Mouse (Mus musculus): Measurements from ENCODE around the gene Mov10.
"Not testable (repeated sequence)": the region's sequence is repeated elsewhere in the genome, so short reads cannot be mapped to it uniquely, and the experiment has no call there.

The Mov10 gene

DNA sequence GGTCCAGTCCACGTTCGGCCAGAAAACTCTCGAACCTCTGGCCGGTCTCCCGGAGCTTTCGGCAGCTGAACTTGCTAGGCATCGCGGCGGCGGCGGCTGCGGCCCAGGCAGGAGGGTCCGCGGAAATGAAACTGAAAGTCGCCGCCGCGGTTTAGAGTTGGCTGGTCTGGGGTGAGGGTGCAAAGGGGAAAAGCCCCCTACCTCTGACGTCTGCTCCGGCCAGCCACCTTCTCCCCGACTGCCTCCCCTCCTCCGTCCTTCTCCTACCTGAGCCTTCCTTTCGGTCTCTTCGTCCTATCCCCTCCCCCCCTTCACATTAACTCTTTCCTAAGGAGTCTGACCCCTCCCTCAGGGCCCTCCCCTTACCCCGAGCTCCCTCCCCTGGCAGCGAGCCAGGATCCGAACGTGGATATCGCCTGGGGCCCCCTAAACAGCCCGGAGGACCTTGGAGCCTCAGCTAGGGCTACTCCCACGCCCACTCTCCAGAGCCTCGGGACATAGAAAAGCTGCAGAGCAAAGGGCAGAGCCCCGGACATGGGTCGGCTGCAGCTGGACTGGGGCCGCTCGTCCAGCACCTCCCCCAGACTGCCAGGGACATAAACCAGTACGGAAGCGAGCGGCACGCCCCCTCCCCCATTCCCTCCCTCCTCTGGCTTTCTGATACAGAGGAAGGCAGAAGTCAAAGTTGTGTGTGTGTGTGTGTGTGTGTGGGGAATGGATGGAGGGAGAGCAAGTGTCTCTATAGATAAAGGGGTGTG is at the start of gene Mov10:
Gene Mov10 (minus strand): TSS at position 573 of the 758 bp plus-strand sequence.
- peak; percentile 71 for DNase-seq (ENCODE audit: low read depth, low spot score)

DNA sequence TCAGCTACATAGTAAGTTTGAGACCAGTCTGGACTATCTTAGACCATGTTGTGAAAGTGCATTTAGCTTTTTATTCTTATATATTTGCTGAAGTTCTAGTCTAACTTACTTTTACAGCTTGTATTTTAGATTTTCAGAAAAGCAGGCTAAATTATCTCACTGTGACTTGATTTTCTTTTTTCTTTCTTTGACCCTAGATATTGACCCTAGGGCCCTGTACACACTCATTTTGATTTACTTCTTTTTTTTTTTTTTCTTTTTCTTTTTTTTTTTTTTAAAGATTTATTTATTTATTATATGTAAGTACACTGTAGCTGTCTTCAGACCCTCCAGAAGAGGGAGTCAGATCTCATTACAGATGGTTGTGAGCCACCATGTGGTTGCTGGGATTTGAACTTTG is 48.3 kb upstream of the Mov10 start:
- not testable (repeated sequence) for DNase-seq (ENCODE audit: low read depth, low spot score)

GRCm38 (mm10) chr3:104865341-104865788 is 47.0 kb upstream of the Mov10 start:
- DNase-seq (ENCODE audit: low read depth, low spot score): no peak

- peak; percentile 47 for DNase-seq (ENCODE audit: low read depth, low spot score)
Measured at GRCm38 (mm10) chr3:104864651-104865340, 46.4 kb upstream of the Mov10 start.

GRCm38 (mm10) chr3:104863786-104864650 is 45.7 kb upstream of the Mov10 start, which contains the start of the genes St7l and Capza1:
TSS of gene St7l (plus strand) at chr3:104864005.
TSS of gene Capza1 (minus strand) at chr3:104864505.
- DNase-seq (ENCODE audit: low read depth, low spot score): peak; percentile 55

DNA sequence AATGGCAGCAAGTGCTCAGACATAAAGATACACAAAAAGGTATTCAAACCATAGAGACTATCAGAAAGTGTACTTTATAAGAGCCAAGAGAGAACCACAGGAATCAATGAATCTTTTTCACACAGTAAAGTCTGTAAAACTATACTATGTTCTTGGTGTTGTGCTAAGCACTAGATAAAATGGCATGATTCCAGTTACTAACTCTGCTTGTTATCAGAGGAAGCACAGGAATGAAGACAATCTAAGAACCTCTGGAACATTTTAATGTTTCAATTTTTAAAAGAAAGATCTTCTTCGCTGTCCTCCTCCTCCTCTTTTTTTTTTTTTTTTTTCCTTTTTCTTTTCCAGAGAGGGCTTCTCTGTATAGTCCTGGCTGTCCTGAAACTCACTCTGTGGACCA is 40.2 kb upstream of the Mov10 start:
- DNase-seq (ENCODE audit: low read depth, low spot score): no peak

- no peak for DNase-seq (ENCODE audit: low read depth, low spot score)
Measured at GRCm38 (mm10) chr3:104856106-104856505, 37.7 kb upstream of the Mov10 start.

- DNase-seq (ENCODE audit: low read depth, low spot score): no peak
Measured at GRCm38 (mm10) chr3:104854866-104855265, 36.5 kb upstream of the Mov10 start.

GRCm38 (mm10) chr3:104854465-104854864 is 36.1 kb upstream of the Mov10 start:
- DNase-seq (ENCODE audit: low read depth, low spot score): no peak

DNA sequence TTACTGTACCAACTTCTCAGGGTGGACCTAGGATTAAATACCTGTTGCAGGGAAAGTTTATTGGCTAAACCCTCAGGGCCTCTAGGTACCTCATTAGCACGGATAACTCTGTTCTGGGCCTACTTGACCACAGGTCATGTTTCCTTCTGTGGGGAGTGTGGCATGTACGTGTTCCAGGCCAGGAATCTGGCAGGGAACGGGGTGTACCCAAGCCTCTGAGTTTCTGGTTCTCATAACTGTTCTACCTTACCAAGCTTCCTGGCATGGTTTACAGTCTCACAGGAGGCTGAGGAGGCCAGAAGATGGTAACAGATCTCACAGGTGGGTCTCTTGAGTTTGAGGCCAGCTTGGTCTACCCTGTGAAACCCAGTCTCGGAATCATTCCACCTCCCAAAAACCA is 28.2 kb upstream of the Mov10 start:
- DNase-seq (ENCODE audit: low read depth, low spot score): no peak

- no peak for DNase-seq (ENCODE audit: low read depth, low spot score)
Measured at GRCm38 (mm10) chr3:104841049-104841448, 22.7 kb upstream of the Mov10 start.

GRCm38 (mm10) chr3:104835797-104836196 is 17.4 kb upstream of the Mov10 start:
- DNase-seq (ENCODE audit: low read depth, low spot score): no peak

GRCm38 (mm10) chr3:104822413-104822812 is 4.0 kb upstream of the Mov10 start:
- DNase-seq (ENCODE audit: low read depth, low spot score): no peak

GRCm38 (mm10) chr3:104820426-104820825 is 2.1 kb upstream of the Mov10 start:
- DNase-seq (ENCODE audit: low read depth, low spot score): no peak

GRCm38 (mm10) chr3:104818749-104819134 is 379 bp upstream of the Mov10 start:
- no peak for DNase-seq (ENCODE audit: low read depth, low spot score)

- no peak for DNase-seq (ENCODE audit: low read depth, low spot score)
Measured at GRCm38 (mm10) chr3:104817481-104817990, 827 bp downstream of the Mov10 start.

DNA sequence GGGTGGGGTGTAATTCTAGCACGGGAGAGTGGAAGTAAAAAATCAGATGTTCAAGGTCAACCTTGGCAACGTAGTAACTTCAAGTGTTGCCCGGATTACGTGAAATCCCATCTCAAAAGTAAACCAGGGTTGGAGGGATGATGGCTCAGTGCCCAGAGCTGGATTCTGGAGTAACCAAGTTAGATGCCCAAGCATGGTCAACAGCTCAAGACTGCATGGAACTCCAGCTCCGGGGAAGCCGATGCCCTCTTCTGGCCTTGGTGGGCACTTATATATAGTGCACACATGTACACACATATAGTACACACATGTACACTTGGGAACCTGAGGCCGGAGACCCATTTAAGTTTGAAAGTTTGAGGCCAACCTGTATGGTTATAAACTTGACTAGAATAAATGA is 2.2 kb downstream of the Mov10 start:
- DNase-seq (ENCODE audit: low read depth, low spot score): no peak

DNA sequence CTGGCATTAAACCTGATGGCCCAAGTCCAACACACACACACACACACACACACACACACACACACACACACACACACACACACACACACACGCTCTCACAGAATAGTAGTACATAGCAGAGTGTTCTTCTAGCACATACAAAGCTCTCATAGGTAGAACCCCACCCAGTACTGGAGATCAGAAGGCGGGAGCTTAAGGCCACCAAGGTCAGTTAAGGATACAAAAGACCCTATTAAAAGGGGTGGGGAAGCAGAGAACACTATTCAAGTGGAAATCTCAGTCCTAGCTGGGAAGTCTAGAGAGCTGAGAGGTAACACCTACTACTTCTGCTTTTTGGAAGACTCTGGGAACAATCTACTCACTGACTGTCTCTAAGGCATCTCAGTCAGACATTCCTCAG is 3.0 kb downstream of the Mov10 start:
- no peak for DNase-seq (ENCODE audit: low read depth, low spot score)

DNA sequence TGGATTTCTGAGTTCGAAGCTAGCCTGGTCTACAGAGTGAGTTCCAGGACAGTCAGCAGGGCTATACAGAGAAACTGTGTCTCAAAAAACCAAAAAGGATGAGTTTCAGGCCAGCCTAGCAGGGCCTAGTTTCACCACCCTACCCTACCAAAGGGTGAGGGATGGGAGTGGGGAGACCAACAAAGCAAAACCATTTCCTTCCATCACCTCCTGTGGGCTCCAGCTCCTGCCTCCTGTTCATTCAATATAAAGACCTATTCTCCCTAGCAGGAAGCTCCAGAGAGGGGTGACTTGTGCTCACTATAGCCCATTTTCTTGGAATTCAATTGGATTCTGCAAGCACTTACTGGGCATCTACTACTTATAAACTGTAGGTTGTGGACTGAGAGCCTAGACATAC is 3.6 kb downstream of the Mov10 start:
- no peak for DNase-seq (ENCODE audit: low read depth, low spot score)

GRCm38 (mm10) chr3:104813227-104813626 is 5.1 kb downstream of the Mov10 start:
- DNase-seq (ENCODE audit: low read depth, low spot score): not testable (repeated sequence)

DNA sequence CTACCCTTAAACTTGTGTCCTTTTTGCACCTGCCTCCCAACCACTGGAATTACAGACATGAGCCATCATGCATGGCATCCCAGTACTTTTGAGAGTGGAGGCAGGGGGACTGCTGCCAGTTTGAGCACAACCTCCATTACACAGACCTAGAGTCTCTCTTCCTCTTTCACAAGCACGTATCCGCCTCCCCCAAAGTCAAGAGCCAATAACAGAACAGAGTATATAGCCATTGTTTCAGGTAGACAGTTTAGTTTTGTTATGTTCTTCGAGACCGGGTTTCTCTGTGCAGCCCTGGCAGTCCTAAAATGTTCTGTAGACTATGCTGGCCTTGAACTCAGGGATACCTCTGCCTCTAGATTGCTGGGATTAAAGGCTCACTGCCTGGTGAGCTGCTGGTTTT is 6.1 kb downstream of the Mov10 start:
- no peak for DNase-seq (ENCODE audit: low read depth, low spot score)

GRCm38 (mm10) chr3:104811752-104812151 is 6.6 kb downstream of the Mov10 start:
- no peak for DNase-seq (ENCODE audit: low read depth, low spot score)

Data from WW6 (cell line).